ENCODE assay signal across 8 mouse cellular contexts in the genomic region with DNA sequence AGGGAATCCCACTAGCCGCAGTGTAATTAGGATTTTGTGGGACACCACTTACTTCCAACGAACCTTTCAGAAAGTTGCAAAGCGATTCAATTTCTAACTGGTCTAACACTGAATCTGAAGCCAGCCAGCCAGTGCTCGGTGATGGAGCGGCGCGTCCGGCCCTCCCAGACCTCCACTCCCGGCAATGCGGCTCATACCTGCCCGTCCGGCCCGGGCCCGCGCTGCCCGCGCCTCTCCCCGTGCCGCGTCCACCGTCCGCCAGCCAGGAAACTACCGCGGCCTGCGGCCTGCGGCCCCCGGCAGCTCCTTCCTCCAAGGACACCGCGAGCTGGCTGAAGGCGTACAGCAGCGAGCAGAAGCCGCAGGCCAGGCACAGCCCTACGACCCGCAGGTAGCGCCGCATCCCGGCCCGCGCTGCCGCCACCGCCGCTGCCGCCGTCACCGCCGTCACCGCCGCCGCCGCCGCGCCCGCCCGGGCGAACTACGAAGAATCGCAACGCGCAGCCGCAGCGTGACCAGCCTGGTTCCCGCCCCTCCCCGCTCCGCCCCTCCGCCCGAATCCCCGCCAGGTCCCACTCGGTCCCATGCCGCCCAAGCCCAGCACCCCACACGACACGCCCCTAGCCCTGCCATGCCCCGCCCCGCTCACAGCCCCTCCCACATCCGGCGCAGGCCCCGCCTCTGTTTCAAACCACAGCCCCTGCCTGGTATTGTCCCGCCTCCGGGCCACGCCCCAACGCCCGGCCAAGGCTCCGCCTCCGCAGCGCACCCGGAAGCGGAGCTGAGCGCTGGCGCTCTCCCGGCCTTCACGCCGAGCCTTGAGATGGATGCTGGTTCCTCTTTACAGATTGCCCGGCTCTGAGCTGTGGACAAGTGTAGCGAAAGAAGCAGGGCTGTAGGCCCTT. TPM values are rescaled to one million over a fixed set of nuclear protein-coding genes. Genes with fewer than 3 reads are reported as not detected.
A peak's percentile ranks its signal among the peaks of the same experiment; 100 is the strongest.
DNase-seq lines count a peak whose midpoint lies in the region; ATAC-seq and TF ChIP-seq lines count a peak whose summit lies in the region.

A gene (minus strand): TSS at position 501 of the 905 bp plus-strand sequence.

- H3K4me1 ChIP-seq in cortical plate, adult 2 months (ENCODE audit: control insufficient read depth, insufficient read depth, low read length): peaks cover 5% of the 10 kb centered on the region; the same call in 1 of the 2 replicates
- H3K4me1 ChIP-seq in megakaryocyte, embryonic 14.5 days: peaks cover 54% of the 10 kb centered on the region

- no peak for TF ChIP-seq CTCF in cortical plate, adult 2 months (IDR thresholded peaks at IDR 0.05; ENCODE audit: extremely low read depth, insufficient read depth, low read length)

- DNase-seq in gastrocnemius, adult 8-10 months (ENCODE audit: low spot score in 2 of 2): peak; percentile 99 to 100
- peak; percentile 82 for DNase-seq in hindlimb bud, embryonic 11.5 days (ENCODE audit: extremely low spot score, low read depth, low spot score)
- peak; percentile 97 to 98 for DNase-seq in left cerebral cortex, adult 8-10 months (ENCODE audit: low spot score in 2 of 2)
- DNase-seq in right cerebral cortex, postnatal 10 days (ENCODE audit: low spot score in 2 of 2): peak; percentile 99 to 100
- DNase-seq in urinary bladder, postnatal 25 days (ENCODE audit: low spot score): peak; percentile 100

- H3K27me3 ChIP-seq in megakaryocyte, embryonic 14.5 days (replicated peaks): no peaks in the 10 kb centered on the region

- peak; percentile 82 for ATAC-seq in activated CD4-positive, CD25-positive, alpha-beta regulatory T cell, adult 4 months

- peak within 1 kb of the TSS; percentile 40 for H3K4me3 ChIP-seq in cortical plate, adult 2 months (ENCODE audit: insufficient read depth, low read length)
- H3K4me3 ChIP-seq in megakaryocyte, embryonic 14.5 days (replicated peaks): peak within 1 kb of the TSS; percentile 98

- peaks cover 19% of the 10 kb centered on the region for H3K36me3 ChIP-seq in megakaryocyte, embryonic 14.5 days (replicated peaks; ENCODE audit: low read length)

- TF ChIP-seq POLR2A in cortical plate, adult 2 months (IDR thresholded peaks at IDR 0.05; ENCODE audit: extremely low read depth, insufficient read depth, low read length): peak; percentile 82; the same call in 1 of the 2 replicates

- no peaks in the 10 kb centered on the region for H3K9me3 ChIP-seq in megakaryocyte, embryonic 14.5 days

- H3K27ac ChIP-seq in cortical plate, adult 2 months (ENCODE audit: insufficient read depth, low read length): peak within 1 kb of the TSS; percentile 72; the same call in 1 of the 2 replicates

RNA-seq across cellular contexts. Expression of the gene that starts here (rescaled TPM):
- polyA plus RNA-seq in activated CD4-positive, CD25-positive, alpha-beta regulatory T cell, adult 4 months (2017; shearing (Covaris generic)): 1 to 10 TPM; 4.6 to 6.4 TPM
- polyA plus RNA-seq in cortical plate, adult 2 months (2012; rRNA removed): 7.2 and 8.0 TPM in 2 replicates
- 1 to 10 TPM; 5.0 to 7.5 (median 6.5) TPM for total RNA-seq in gastrocnemius, adult 8-10 months (2022)
- total RNA-seq in left cerebral cortex, adult 8-10 months (2022): 10 to 100 TPM; 13.1 to 15.5 (median 13.9) TPM
- polyA plus RNA-seq in megakaryocyte, embryonic 14.5 days (2012; ENCODE audit: insufficient read depth, low replicate concordance): 0.70 TPM in 1 of 2 replicates, not detected in the other

Comparison
In these comparisons a context has a peak if more than half of its experiments do, and no peak if none do; other contexts are left out.
1. Peak in every context shown above with its lines: DNase-seq, ATAC-seq, H3K4me3 ChIP-seq and H3K27ac ChIP-seq.